Mouse (Mus musculus) midbrain, postnatal 0 days (tissue): ENCODE measurements around the gene Cdc42ep3. TPM values are rescaled to one million over a fixed set of nuclear protein-coding genes. Genes with fewer than 3 reads are reported as not detected.

Source experiments
- ATAC-seq: fragments of 200-750 bp; cut with Nextera tagmentation; 2 replicates; pipeline ENCODE4 v1.8.0; 2017; ENCODE audit warnings: moderate number of reproducible peaks, mild to moderate bottlenecking, moderate TSS enrichment, moderate library complexity; ENCODE audit not compliant: low FRiP score
- DNase-seq: peaks from one replicate; pipeline ENCODE4 v3.0.0-alpha.2; 2015; ENCODE audit warnings: low spot score
- H3K27ac ChIP-seq: fragments of 300-500 bp; sonication (generic); 2 replicates; pipeline ENCODE4 v1.5.1; 2014; ENCODE audit warnings: low read depth, mild to moderate bottlenecking, low read length, mixed read lengths
- H3K27me3 ChIP-seq: fragments of 300-500 bp; sonication (generic); 2 replicates; pipeline ENCODE4 v1.6.1; 2014; ENCODE audit warnings: low read length, control low read depth, mixed read lengths; ENCODE audit not compliant: insufficient read depth
- H3K36me3 ChIP-seq: fragments of 300-500 bp; sonication (generic); 2 replicates; pipeline ENCODE4 v1.6.1; 2014; ENCODE audit warnings: low read length, control low read depth, mixed read lengths; ENCODE audit not compliant: insufficient read depth
- H3K4me1 ChIP-seq: fragments of 300-500 bp; sonication (generic); 2 replicates; pipeline ENCODE4 v1.6.1; 2014; ENCODE audit warnings: mild to moderate bottlenecking, control low read depth, antibody characterized with exemption, low read length, mixed read lengths; ENCODE audit not compliant: insufficient read depth
- H3K4me2 ChIP-seq: fragments of 300-500 bp; sonication (generic); 2 replicates; pipeline ENCODE4 v1.6.1; 2014; ENCODE audit warnings: low read depth, mild to moderate bottlenecking, low read length, mixed read lengths; ENCODE audit not compliant: poor library complexity, severe bottlenecking
- H3K4me3 ChIP-seq: fragments of 300-500 bp; sonication (generic); 2 replicates; pipeline ENCODE4 v1.5.1; 2014; ENCODE audit warnings: low read depth, mild to moderate bottlenecking, low read length, moderate library complexity
- H3K9ac ChIP-seq: fragments of 300-500 bp; sonication (generic); replicated peaks from 2 replicates; pipeline ENCODE4 v1.6.1; 2014; ENCODE audit warnings: mild to moderate bottlenecking, low read length, moderate library complexity, mixed read lengths; ENCODE audit not compliant: poor library complexity, severe bottlenecking
- H3K9me3 ChIP-seq: fragments of 300-500 bp; sonication (generic); 2 replicates; pipeline ENCODE4 v1.6.1; 2016; ENCODE audit warnings: low read length, control low read depth
- CTCF ChIP-seq: IDR thresholded peaks from 2 replicates; pipeline ENCODE4 v1.5.1; 2016; ENCODE audit warnings: antibody characterized with exemption, mild to moderate bottlenecking
- WGBS: fragments of 180-500 bp; shearing (Covaris S2); extraction: QIAGEN DNeasy Blood & Tissue Kit; methylation state at CpG from one replicate; pipeline ENCODE4 v1.1.7; 2014; 5-methylcytosine and 5-hydroxymethylcytosine counted together
- polyA plus RNA-seq: library from polyadenylated mRNA; unstranded; fragments of >200 nt; fragmentation: Nextera tagmentation; extraction: Ambion mirVana; gene quantifications from 2 replicates; pipeline ENCODE4 v1.2.1, GENCODE M21; 2015
- total RNA-seq: library from RNA; depleted of rRNA; stranded (reverse); fragments of >200 nt; gene quantifications from 2 replicates; pipeline ENCODE4 v1.2.3, GENCODE M21; 2014

Gene Cdc42ep3
- total and polyA plus RNA-seq, 2 experiments from 2014 or later: 26.4 to 37.6 TPM

- no peak for DNase-seq
- Histone ChIP-seq H3K9ac (no peak overlapping the region), H3K4me2 (no peak overlapping the region), H3K4me1 (peaks cover 6% of the 10 kb centered on the region), H3K27ac (no peak overlapping the region), H3K9me3 (no peaks in the 10 kb centered on the region), H3K36me3 (no peaks in the 10 kb centered on the region; the same call in 1 of the 2 replicates), H3K4me3 (no peak overlapping the region), H3K27me3 (no peaks in the 10 kb centered on the region)
- no peak for ATAC-seq
- no peak for TF ChIP-seq CTCF
- WGBS: 84% methylated on average over 7 of the region's 7 CpGs
Observed at GRCm38 (mm10) chr17:79347920-79348589, 6.8 kb downstream of the Cdc42ep3 start.

GRCm38 (mm10) chr17:79347291-79347690 lies 7.6 kb downstream of the Cdc42ep3 start:
- Histone ChIP-seq H3K27ac (no peak overlapping the region), H3K4me3 (no peak overlapping the region), H3K4me2 (no peak overlapping the region), H3K9me3 (no peaks in the 10 kb centered on the region), H3K9ac (no peak overlapping the region), H3K36me3 (no peaks in the 10 kb centered on the region; the same call in 1 of the 2 replicates), H3K4me1 (no peaks in the 10 kb centered on the region; the same call in none of the 2 replicates), H3K27me3 (no peaks in the 10 kb centered on the region)
- TF ChIP-seq CTCF: no peak
- WGBS: 93% methylated on average over 4 of the region's 4 CpGs
- DNase-seq: no peak
- no peak for ATAC-seq

DNA sequence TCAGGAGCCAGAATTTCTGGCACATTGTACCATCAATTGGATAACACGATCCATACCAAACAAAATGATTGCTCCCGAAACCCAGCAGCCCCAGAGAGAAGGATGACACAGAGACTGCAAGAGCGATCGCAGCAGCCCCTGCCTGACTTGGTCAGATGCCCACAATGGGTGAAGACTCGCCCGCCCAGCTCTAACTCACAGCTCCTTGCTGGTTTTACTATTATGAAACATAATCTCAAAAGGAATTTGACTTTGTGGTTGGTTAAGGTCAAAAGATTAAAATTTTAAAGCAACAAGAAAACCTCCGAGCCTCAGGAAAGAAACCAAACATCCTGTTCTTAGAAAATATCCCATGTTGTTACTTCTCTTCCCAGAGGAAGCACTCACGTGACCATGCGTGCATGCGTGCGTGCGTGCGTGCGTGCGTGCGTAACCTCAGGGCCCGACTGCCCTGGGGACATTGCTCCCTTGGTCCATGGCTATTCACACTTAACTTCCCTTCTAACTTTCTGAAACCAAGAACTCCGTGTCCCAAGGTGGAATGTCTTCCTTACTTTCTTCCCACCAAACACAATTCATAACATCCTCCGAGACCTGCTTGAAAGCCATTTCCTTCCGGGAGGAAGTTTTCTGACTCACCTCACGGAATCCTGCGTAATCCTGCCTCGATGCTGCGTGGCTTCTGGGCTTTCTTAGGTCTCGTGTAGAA lies 9.7 kb downstream of the Cdc42ep3 start:
- Histone ChIP-seq H3K4me1 (no peaks in the 10 kb centered on the region; the same call in none of the 2 replicates), H3K9ac (no peak overlapping the region), H3K9me3 (no peaks in the 10 kb centered on the region), H3K4me3 (no peak overlapping the region), H3K4me2 (no peak overlapping the region), H3K27me3 (no peaks in the 10 kb centered on the region), H3K36me3 (no peaks in the 10 kb centered on the region; the same call in 1 of the 2 replicates), H3K27ac (no peak overlapping the region)
- ATAC-seq: no peak
- 89% methylated on average over 25 of the region's 25 CpGs for WGBS
- DNase-seq: no peak
- no peak for TF ChIP-seq CTCF

GRCm38 (mm10) chr17:79343334-79343946 lies 11.5 kb downstream of the Cdc42ep3 start:
- no peak for TF ChIP-seq CTCF
- H3K9me3 ChIP-seq: no peaks in the 10 kb centered on the region
- H3K4me1 ChIP-seq: no peaks in the 10 kb centered on the region; the same call in none of the 2 replicates
- H3K27me3 ChIP-seq: no peaks in the 10 kb centered on the region
- no peak overlapping the region for H3K4me2 ChIP-seq
- 73% methylated on average over 5 of the region's 5 CpGs for WGBS
- peaks cover 2% of the 10 kb centered on the region for H3K36me3 ChIP-seq
- H3K9ac ChIP-seq: no peak overlapping the region
- no peak overlapping the region for H3K27ac ChIP-seq
- H3K4me3 ChIP-seq: no peak overlapping the region
- ATAC-seq (no peak), DNase-seq (no peak)

DNA sequence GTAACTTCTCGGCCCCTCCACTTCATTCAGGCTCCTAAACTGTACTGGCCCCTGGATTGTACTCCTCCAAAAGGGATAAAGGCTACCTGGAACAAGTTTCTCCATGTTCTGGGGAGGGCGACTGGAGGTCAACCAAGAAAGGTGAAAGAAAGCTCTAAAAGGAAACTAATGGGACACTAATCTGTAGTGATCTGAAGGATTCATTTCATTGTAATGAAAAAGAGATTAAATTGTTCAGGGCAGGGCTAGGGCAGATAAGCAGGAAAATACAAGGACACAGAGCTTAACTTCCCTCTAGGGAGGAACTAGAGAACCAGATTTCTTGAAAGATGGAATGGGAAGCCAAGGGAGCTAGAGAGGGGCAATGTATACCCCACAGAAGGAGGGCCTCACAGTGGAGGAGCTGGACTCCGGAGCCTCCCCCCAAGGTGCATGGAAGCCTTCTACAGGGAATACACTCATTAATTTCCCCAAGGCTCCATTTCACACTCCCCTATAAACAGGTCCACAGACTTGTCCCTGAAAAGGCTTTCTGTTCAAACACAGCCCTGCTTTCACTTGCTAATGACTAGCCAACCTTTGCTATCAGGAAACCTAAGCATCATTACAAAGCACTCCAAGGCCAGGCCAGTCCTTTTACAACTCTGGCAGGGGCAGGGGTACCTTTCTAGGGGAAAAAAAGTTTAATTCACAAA lies 12.1 kb downstream of the Cdc42ep3 start:
- H3K36me3 ChIP-seq: peaks cover 2% of the 10 kb centered on the region
- TF ChIP-seq CTCF: no peak
- WGBS: 47% methylated on average over 3 of the region's 3 CpGs
- no peaks in the 10 kb centered on the region for H3K9me3 ChIP-seq
- H3K9ac ChIP-seq: no peak overlapping the region
- DNase-seq (no peak), ATAC-seq (no peak)
- no peak overlapping the region for H3K4me2 ChIP-seq
- no peaks in the 10 kb centered on the region; the same call in none of the 2 replicates for H3K4me1 ChIP-seq
- H3K27me3 ChIP-seq: no peaks in the 10 kb centered on the region
- no peak overlapping the region for H3K4me3 ChIP-seq
- no peak overlapping the region for H3K27ac ChIP-seq
